Mouse (Mus musculus) kidney, adult 8-10 months (tissue): Measurements from ENCODE around the gene Caskin2.
A peak's percentile ranks its signal among the peaks of the same experiment; 100 is the strongest.
"Not testable (repeated sequence)": the region's sequence is repeated elsewhere in the genome, so short reads cannot be mapped to it uniquely, and the experiment has no call there.

Experiments used
- DNase-seq, 2 experiments: peaks; one replicate each; pipeline ENCODE4 v3.0.0; 2022

Gene Caskin2

GRCm38 (mm10) chr11:115762176-115762575 is 51.3 kb downstream of the Caskin2 start:
- DNase-seq = not testable (repeated sequence)

- DNase-seq = no peak
Measured at GRCm38 (mm10) chr11:115753485-115753884, 60.0 kb downstream of the Caskin2 start.

- peak in 1 of 2 experiments; percentile 68 for DNase-seq
Measured at GRCm38 (mm10) chr11:115752653-115753052, 60.8 kb downstream of the Caskin2 start.

GRCm38 (mm10) chr11:115751725-115752124 is 61.7 kb downstream of the Caskin2 start:
- DNase-seq = no peak

- no peak for DNase-seq
Measured at GRCm38 (mm10) chr11:115749834-115750233, 63.6 kb downstream of the Caskin2 start.
